Mouse (Mus musculus): ENCODE measurements around the gene Mars.

Gene Mars

DNA sequence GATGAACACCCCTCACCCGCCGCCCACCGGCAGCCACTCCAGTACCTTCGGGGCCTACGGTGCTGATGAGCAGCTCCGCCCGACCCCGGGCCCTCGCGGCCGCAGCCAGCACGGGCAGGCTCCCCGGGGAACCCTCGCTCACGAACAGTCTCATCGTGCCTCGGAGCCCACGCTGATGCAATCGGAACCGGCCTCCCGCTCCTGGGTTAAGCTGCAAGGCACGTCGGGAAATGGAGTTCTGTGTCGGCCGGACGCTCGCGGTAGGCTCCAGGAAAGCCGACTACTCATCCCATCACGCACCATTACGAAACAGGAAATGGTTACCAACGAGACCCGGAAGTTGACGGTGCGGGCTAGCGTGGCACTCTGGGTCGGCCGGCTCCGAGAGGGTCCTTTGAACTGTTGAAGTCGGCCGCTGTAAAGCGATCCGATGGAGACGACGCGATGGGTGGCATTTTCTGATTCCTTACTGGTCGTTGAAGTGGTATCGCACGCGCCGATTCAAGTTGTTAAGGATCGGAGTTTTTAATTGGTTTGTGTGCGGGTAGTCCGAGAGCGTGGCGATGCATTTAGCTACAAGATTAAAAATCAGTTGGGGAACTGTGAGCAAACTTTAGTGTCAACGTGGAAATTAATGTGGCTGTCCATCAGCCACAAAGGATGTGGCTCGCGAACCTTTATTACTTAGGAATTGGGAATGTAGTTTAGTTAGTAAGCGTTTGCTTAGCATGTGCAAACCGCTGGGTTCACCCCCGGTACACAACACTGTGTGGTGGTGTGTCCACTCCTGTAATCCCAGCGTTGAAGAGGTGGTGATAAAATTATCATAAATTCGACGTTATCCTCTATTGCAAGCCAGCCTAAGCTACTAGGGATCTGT lies at the start of gene Mars:
TSS of gene Mars (minus strand) at position 311 of the 880 bp plus-strand sequence.
- peak; percentile 86 for DNase-seq (ENCODE audit: low read depth, low spot score)

DNA sequence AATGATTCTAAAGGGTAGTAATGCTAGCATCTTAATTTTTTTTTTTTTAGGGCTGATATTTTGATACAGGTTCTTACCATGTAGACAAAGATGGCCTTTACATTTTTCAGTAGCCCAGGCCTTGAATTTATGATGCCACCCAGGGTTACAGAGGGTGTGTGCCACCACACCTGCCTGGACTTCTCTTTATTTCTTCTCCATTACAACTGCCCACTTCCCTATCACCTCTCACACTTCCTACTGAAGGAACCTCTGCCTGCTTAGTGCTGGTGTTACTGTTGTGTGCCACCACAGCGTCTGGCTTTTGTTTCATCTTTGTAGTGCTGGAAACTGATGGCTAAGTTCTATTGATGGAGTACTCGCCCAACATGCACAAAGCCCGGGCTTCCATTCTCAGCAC lies 49.1 kb upstream of the Mars start:
- DNase-seq (ENCODE audit: low read depth, low spot score) = no peak

DNA sequence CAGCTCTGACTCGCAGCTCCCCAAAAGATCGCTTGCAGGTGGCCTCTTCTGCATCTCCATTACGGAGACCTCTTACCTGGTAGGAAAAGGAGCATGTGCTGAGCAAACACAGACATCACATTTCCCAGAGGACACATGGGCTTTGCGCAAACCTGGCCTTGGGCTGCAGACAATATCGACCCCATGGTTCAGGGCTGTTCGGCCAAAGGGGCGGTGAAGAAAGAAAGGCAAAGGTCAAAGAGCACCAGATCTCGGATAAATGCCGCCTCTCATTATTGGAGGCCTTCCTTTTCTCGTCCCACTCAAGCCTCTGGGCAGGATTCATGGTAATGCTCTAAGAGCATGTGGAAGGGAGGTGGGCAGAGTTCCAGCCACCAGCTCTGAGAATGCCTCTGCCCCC lies 43.8 kb upstream of the Mars start:
- DNase-seq (ENCODE audit: low read depth, low spot score) = no peak

DNA sequence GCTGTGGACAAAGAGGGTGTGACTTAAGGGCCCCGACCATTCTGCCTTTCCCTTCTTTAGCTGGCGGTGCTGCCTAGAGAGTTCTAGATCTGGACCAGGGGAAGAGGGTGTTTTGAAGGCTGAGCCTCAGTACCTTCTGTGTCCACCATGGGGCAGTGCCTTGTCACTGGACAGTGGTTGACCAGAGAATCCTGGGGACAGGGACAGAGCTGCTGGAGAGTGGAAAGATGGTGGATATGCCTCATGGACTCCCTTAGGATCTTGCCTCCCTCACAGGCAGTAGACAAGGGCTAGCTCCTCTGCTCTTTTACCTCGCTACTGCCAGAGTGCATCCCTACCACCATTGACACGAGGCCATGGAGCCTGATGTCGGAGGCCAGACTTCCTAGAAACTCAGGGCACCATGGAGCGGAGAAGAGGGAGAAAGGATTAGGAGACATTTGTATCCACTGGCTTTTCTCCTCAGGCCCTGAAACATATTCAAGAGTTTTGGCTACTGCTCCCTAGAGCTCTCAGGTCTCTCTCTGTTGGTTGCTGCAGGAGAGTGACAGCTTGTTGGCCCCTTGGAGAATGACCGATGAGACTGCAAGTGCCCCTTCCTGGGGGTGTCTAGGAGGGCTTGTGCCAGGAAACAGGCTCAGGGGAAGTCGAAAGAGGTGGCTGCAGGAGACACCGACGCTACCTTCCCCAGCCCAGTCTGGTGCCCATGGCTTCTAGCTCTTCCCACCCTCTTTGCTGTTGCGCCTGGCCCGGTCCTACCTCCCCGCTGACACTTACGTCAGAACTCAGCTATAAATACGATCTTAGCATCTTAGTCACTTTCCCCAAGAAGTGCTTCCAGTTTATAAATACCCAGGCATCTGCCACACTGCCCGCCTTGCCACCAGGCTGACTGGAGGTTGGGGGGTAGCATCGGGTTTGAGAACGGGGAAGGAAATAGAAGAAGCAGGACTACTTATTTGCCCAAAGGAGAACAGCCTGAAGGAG lies 42.6 kb upstream of the Mars start, which contains the start of gene Inhbe:
TSS of gene Inhbe (minus strand) at position 503 of the 987 bp plus-strand sequence.
- DNase-seq (ENCODE audit: low read depth, low spot score) = no peak

DNA sequence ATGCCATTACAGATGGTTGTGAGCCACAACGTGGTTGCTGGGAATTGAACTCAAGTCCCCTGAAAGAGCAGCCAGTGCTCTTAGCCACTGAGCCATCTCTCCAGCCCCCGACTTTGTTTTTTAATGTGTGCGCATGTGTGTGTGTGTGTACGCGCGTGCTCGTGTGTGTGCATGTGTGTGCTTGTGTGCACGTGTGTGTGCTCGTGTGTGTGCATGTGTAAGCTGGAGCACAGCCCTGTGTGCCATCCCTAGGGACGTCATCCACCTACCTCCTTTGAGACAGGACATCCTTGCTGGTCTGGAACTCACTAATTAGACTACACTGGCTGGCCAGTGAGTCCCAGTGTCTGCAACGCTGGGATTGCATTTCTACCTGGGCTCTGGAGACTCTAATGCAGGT lies 41.2 kb upstream of the Mars start:
- no peak for DNase-seq (ENCODE audit: low read depth, low spot score)

DNA sequence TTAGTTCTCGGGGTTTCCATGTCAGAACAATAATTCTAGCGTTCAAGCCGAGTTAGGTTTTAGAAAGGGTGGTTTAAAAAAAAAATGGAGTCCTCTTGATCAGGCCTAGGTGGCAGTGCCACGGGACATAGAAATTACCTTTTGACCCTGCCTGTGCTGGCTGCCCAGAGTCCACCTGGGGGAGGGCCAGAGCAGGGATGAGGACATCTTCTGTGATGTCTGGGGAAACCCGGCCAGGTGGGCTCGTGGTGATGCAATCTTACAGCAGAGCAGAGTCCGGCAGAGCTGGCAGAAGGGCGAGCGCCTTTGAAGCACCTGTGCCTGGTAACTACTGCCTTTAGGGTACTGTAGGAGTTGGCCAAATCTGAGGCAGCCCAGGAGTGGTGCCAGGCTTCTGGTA lies 40.6 kb upstream of the Mars start:
- no peak for DNase-seq (ENCODE audit: low read depth, low spot score)

DNA sequence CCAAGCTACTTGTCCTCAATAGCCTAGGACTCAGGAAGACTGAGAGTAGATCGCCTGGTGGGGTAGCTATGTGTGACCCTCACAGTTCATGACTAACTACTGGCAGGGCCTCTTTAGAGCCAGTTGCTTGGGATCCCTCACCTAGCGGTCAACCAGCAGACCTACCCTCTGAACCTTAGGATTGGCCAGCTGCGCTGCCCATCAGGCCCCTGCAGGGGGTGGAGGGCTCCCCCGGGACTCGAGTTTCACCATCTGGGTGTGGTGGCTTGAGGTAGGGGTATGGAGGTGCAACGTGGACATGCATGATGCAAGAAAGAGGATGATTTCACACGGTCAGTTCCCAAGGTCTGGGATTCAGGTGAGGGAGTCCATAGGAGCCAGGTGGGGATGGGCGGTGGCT lies 40.1 kb upstream of the Mars start:
- no peak for DNase-seq (ENCODE audit: low read depth, low spot score)

DNA sequence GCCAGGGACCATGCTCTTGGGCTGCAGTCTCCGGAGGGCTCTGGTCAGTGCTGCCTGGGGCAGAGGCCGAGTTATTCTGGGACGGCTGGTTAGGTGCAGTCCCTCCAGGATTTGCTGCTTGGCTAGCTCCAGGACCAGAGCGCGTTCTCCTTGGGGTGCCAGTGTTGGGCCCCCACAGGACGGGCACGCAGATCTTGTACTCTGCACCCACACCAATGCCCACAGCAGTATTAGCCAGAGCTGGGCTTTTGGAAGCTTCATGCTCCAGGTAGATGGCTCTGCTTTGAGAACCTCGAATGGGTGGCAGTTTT lies 39.7 kb upstream of the Mars start:
- no peak for DNase-seq (ENCODE audit: low read depth, low spot score)

DNA sequence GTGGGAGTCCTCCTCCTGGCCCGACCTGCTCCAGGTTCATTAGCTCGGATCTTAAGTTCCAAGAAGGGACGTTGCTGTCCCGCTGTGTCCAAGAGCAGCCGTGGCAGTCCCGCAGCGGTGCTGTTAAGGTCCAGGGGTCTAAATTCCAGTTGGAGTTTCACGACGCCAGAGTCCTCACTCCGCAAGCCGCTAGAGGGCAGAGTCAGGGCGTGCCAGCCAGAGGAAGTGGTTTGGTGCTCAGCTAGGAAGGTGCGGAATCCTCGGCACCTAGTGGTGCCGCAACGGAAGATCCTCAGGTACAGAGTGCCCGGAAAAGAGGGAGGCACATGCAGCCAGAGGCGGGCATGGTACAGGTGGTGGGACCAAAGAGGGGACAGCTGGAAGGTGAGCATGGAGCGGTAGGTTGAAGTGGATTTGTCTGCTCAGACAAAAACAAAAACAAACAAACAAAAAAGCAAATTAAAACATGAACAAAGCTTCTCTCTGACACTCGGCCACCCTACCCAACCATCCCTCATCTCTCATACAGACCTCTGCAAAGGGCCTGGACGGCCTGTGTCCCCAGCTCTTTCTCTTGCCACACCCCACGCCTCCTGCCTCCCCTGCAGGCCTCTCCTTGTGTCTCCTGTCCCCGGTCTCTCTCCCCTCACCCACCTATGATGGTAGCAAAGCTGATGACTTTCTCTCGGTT lies 39.2 kb upstream of the Mars start:
- DNase-seq (ENCODE audit: low read depth, low spot score) = peak; percentile 67

DNA sequence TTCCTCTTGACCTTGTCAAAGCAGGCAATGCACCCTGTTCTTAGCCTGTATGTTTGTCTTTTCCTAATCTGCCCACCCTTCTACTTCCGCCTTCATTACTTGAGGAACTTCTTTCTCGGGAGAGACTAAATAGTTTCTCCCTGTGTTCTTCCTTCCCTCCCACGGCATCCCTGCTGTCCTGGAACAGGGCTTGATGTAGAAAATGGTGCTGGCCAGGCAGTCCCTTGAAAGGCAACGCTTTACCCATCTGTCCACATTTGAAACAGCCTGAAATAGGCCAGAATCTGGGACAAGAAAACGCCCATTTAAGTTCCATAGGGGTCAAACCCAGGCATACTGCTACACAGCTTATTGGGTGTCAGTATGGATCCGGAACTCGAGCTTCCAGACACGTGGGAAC lies 38.2 kb upstream of the Mars start:
- DNase-seq (ENCODE audit: low read depth, low spot score) = no peak

DNA sequence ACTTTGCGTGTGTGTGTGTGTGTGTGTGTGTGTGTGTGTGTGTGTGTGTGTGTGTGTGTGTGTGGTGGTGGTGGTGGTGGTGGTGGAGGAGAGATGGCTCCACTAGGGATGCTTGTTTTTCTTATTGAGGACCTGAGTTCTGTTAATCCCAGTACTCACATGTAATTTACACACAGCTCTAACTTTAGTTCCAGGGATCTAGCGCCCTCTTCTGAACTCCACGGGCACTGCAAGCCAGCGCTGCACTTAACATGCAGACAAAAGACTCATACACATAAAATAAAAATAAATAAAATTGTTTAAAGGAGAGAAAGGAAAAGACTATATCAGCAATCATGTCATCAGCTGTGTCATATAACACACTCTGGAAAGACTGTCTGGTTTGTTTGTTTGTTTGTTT lies 37.4 kb upstream of the Mars start:
- no peak for DNase-seq (ENCODE audit: low read depth, low spot score)

DNA sequence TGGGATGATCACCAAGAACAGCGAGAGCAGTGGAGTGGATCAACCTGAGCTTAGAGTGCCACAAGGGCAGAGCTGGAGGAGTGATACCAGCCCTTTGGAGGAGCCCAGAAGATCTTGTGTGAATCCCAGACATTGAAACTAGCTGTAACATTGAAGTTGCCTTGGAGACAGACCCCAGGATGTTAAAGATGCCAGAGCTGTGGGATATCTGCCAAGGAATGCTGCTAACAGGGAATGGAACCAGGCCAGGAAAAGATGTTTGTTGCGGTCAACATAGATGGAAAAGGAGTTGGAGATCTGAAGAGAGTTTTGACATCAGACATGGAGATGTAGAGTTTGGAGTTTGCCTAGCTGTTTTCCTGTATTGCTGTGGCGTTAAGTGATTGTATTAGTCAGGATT lies 34.6 kb upstream of the Mars start:
- DNase-seq (ENCODE audit: low read depth, low spot score) = no peak

DNA sequence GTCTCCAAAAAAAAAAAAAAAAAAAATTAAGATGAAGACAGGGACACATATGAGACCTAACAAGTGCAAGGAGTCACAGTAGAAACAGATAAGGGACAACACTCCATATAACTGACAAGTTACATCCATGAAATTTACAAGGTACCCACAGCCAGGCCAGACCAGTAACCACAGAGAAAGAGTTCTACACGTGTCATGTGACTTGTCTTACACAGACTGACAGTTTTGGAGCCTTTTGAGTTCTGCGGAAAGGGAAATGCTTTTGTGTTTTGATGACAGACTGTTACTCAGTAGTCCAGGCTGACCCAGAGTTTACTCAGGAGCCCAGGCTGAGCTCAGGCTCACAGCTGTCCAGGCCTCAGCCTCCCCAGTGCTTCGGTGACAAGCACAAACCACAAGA lies 31.4 kb upstream of the Mars start:
- DNase-seq (ENCODE audit: low read depth, low spot score) = no peak

DNA sequence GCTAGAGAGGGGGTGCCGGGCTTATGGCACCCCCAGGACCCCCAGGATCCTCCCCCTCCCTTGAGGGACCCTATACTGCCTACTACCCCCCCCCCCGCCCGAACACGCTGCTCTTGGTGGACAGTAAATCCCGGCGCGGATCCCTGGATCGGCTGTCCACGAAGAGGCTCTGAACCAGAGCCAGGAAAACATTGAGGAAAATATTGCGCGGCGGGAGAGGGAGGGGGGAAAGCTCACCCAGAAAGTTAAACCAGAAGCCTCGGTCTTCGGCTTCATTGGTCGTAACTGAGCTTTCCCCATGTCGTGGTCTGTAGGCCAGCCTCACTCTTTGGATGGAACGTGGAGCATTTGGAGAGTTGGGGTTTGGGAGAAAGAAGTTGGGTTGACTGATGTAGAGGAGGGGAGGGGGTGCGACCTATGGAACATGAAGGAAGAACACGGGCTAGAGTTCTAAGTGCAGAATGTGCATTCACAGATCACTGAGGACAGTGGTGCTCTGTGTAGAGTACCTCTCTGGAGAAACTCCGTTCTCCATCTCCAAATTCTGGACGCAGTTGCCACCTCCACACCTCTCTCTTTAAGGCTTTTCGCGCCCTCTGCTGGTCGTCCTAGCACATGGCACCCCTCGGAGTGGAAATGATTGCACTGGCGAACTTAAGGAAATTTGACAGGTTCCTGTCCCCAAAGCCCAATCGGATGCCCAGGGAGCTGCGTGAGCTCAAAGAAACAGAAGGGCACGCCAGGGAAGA lies 30.5 kb upstream of the Mars start, which contains the start of gene Gli1:
TSS of gene Gli1 (minus strand) at position 84 of the 749 bp plus-strand sequence.
- DNase-seq (ENCODE audit: low read depth, low spot score) = peak; percentile 71

DNA sequence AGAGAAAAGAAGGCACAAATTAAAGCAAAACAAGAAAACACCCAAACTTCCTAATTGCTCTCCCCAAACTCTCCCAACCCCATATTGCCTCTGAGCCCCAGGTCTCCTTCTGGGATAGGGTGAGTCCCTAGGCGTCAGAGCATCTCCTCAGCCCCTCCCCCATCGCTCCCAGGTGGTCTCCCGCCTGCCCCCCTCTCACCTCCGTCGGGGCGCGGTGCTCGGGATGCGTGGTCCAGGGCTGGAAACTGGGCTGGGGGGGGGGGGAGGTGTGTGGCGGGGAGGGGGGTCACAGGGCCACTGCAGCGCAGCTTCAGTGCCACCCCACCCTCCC lies 29.7 kb upstream of the Mars start:
- no peak for DNase-seq (ENCODE audit: low read depth, low spot score)

DNA sequence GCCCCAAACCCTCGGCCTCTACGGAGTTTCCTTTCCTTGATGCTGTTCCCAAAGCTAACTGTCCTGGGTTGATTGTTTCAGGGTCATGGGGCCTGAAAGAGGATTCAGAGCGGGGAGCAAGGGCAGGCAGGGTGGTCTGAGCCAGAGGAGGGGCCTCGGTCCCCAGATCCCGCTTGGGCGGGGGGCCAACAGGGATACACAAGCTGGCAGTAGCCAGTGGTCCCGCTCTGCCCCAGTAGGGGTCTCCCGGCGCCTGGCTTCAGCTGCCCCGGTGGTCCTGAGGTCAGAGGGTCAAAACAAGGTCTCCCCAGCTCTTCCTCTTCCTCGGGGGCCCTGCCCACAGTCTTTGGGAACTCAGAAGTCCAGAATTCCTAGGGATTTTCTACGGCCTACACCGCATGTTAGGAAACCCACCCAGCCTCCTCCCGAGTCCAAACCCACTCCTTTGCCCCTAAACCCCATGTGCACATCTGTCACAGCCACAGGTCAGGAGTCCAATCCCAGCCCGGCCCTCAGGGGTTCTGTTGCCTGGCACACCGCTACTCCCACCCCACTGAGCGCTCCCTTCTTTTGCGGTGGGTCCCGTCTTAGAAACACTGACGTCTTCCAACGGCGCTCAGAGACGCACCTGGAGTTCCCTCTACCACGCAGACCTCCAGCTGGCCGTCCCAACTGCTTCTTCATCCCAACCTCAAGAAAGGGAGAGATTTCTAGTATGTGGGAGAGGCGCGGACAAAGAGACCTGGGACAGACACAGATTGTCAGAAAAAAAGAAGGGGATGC lies 29.2 kb upstream of the Mars start:
- no peak for DNase-seq (ENCODE audit: low read depth, low spot score)

DNA sequence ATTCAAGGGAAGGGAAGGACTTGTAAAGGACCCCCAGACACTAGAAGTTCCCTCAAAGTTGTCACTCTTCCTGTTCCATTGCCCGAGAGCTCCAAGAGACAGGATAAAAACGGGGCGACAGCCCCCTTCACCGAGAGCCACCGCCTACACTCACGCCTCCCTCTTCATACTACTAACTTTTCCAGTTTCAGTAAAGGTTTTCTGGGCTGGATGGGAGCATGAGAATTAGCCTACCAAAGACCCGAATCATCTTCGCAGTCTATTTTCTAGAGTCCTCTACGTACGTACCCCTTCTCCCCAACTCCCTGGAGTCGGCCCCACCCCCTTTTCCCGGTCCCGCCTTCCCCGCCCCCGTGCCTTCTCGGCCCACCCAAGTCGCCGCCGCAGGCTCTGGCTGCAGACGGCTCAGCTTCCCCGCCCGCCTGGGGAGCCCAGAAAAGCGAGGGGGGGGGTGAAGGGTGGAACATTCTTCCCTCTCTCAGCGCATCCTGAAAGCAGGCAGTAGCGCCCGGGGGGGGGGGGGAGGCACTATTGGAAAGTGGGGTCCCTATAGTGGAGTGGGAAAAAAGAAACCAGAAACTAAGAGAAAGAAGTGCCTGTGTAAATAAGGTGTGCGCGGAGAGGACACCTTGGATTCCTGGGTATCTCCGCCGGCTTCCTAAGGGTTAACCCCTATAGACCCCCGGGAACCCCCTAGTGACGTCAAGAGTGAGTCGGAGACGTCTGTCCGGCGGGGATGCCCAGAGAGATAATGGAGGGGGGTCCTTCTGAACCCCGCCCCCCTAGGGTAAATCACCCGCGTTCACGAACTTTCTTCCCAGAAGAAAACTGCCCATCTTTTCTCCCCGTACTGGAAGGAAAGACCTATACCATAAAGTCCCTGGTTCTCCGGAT lies 28.3 kb upstream of the Mars start:
- DNase-seq (ENCODE audit: low read depth, low spot score) = no peak

DNA sequence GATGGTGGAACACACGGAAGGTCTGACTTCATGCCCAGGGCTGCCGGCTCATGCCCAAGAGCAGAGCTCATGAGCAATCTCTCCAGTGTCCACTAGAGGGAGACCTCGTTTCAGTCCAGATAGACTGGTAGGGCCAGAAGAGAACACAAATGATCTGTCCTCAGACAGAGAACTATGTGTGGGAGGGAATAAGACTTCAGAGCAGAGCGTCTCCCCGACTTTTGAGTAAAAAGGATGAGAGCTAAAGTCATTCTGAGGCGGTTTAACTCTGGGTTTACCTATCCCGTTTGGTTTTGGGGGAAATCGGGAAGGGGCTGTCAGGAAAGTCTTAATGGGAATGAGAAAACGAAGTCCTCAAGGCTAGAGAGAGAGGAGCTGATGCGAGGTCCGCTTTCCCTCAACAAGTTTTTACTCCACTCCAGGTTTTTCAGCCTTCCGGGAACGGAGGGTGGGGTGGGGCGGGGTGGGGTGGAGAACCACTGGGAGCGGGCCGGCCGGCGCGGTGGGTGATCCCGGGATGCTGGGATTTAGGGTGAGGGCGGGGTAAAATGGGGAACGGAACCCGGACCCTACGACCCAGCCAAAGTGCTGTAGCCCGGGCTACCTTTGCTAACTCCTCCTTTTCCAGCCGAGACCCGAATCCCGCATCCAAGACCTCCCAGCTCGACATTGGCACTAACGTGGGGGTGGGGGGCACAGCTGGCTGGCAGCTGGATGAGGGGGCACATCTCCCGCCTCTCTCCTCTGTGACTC lies 27.5 kb upstream of the Mars start:
- peak; percentile 76 for DNase-seq (ENCODE audit: low read depth, low spot score)
